Comparison of ENCODE assay signal across 10 mouse cellular contexts in genomic region chr17:46460673-46461072, GRCm38 (mm10). TPM values are rescaled to one million over a fixed set of nuclear protein-coding genes. Genes with fewer than 3 reads are reported as not detected.
DNase-seq lines count a peak whose midpoint lies in the region; ATAC-seq and TF ChIP-seq lines count a peak whose summit lies in the region.
"Had no signal": no experiment of that assay in that cellular context is flagged by ENCODE, and none has a peak within 500 bp of the region (broad histone marks: within the 10 kb centered on the region; RNA-seq: fewer than 3 reads in every experiment).

No protein-coding gene starts in this region.

- under 1% methylated on average over 32 of the region's 32 CpGs for WGBS in heart, embryonic 13.5 days
- WGBS in hindbrain, postnatal 0 days, result 10% methylated on average over 31 of the region's 32 CpGs
- 8% methylated on average over 32 of the region's 32 CpGs for WGBS in midbrain, embryonic 15.5 days

- no peak for DNase-seq in heart, postnatal 4 days
- no peak for DNase-seq in hindbrain, postnatal 0 days (ENCODE audit: low spot score)
- DNase-seq in cerebellum, postnatal 4 days (ENCODE audit: low spot score in 2 of 2), result no peak
- DNase-seq in ovary, adult 18-20 months (ENCODE audit: low spot score), result no peak
- DNase-seq: layer of hippocampus, adult 9-11 months had no signal

- H3K4me1 ChIP-seq in heart, embryonic 13.5 days, result peaks cover 38% of the 10 kb centered on the region
- 0 out of 2 replicates have a peak, but pooled peaks cover 5% of the 10 kb centered on the region for H3K4me1 ChIP-seq in hindbrain, postnatal 0 days (ENCODE audit: insufficient read depth, low read length)
- peaks cover 12% of the 10 kb centered on the region for H3K4me1 ChIP-seq in midbrain, embryonic 15.5 days

- no peaks in the 10 kb centered on the region for H3K9me3 ChIP-seq in heart, embryonic 13.5 days
- no peaks in the 10 kb centered on the region for H3K9me3 ChIP-seq in hindbrain, postnatal 0 days (ENCODE audit: low read length)
- H3K9me3 ChIP-seq in midbrain, embryonic 15.5 days, result no peaks in the 10 kb centered on the region
- H3K9me3 ChIP-seq: G1E had no signal

- TF ChIP-seq CTCF in hindbrain, postnatal 0 days (IDR thresholded peaks at IDR 0.05; ENCODE audit: low read depth), result no peak

- no peaks in the 10 kb centered on the region for H3K36me3 ChIP-seq in heart, embryonic 13.5 days
- peaks cover 5% of the 10 kb centered on the region; the same call in 1 of the 2 replicates for H3K36me3 ChIP-seq in hindbrain, postnatal 0 days (ENCODE audit: insufficient read depth, low read length)
- no peaks in the 10 kb centered on the region for H3K36me3 ChIP-seq in midbrain, embryonic 15.5 days (replicated peaks)
- H3K36me3 ChIP-seq: G1E had no signal

- H3K9ac ChIP-seq in heart, embryonic 13.5 days, result peak overlapping the region; percentile 81
- no peak overlapping the region for H3K9ac ChIP-seq in hindbrain, postnatal 0 days (replicated peaks; ENCODE audit: low read length)
- H3K9ac ChIP-seq in midbrain, embryonic 15.5 days, result no peak overlapping the region

- H3K4me2 ChIP-seq in heart, embryonic 13.5 days, result peak overlapping the region; percentile 80
- H3K4me2 ChIP-seq in hindbrain, postnatal 0 days (ENCODE audit: low read depth, low read length), result peak overlapping the region; percentile 39
- peak overlapping the region; percentile 24; the same call in 1 of the 2 replicates for H3K4me2 ChIP-seq in midbrain, embryonic 15.5 days

- H3K4me3 ChIP-seq in heart, embryonic 13.5 days, result peak overlapping the region; percentile 55
- no peak overlapping the region for H3K4me3 ChIP-seq in hindbrain, postnatal 0 days (ENCODE audit: low read length)
- no peak overlapping the region for H3K4me3 ChIP-seq in midbrain, embryonic 15.5 days

- no peak overlapping the region for H3K27ac ChIP-seq in heart, embryonic 13.5 days (replicated peaks)
- H3K27ac ChIP-seq in hindbrain, postnatal 0 days, result no peak overlapping the region
- H3K27ac ChIP-seq in midbrain, embryonic 15.5 days, result no peak overlapping the region

- H3K27me3 ChIP-seq in heart, embryonic 13.5 days (replicated peaks), result peaks cover 89% of the 10 kb centered on the region
- no peaks in the 10 kb centered on the region for H3K27me3 ChIP-seq in hindbrain, postnatal 0 days (ENCODE audit: insufficient read depth, low read length)
- no peaks in the 10 kb centered on the region for H3K27me3 ChIP-seq in midbrain, embryonic 15.5 days (replicated peaks)

- no peak for ATAC-seq in heart, embryonic 13.5 days (ENCODE audit: extremely low read depth, insufficient number of reproducible peaks, low FRiP score, low TSS enrichment)
- peak; percentile 53 for ATAC-seq in common myeloid progenitor, adult 5-6 weeks (replicated peaks; ENCODE audit: low read depth, poor library complexity, severe bottlenecking)
- no peak; the same call in 1 of the 2 replicates for ATAC-seq in hindbrain, postnatal 0 days
- no peak for ATAC-seq in midbrain, embryonic 15.5 days (replicated peaks)
- ATAC-seq in erythroid progenitor cell, adult 5-6 weeks (replicated peaks; ENCODE audit: low FRiP score, poor library complexity, severe bottlenecking), result no peak

RNA-seq across cellular contexts. Expression of gene Slc22a7, which starts 22.4 kb away (rescaled TPM):
- not detected in 2 replicates for polyA plus RNA-seq in heart, embryonic 13.5 days (2015; fragmentation: Nextera tagmentation; extraction: Ambion mirVana)
- not detected for total RNA-seq in heart, postnatal 4 days (2021)
- not detected in 2 replicates for total RNA-seq in common myeloid progenitor, adult 5-6 weeks (2017)
- not detected in 2 replicates for total RNA-seq in hindbrain, postnatal 0 days (2014; rRNA removed)
- polyA plus RNA-seq in hindbrain, postnatal 0 days (2015; fragmentation: Nextera tagmentation; extraction: Ambion mirVana), result 0.13 TPM in 1 of 2 replicates, not detected in the other
- polyA plus RNA-seq in midbrain, embryonic 15.5 days (2015; fragmentation: Nextera tagmentation; extraction: Ambion mirVana), result not detected in 2 replicates
- not detected in 2 replicates for total RNA-seq in erythroid progenitor cell, adult 5-6 weeks (2015; ENCODE audit: low replicate concordance)
- not detected in 2 replicates for total RNA-seq in erythroid progenitor cell, adult 5-6 weeks (2017; ENCODE audit: low replicate concordance)
- total RNA-seq: G1E had no signal
- polyA plus RNA-seq: G1E had no signal

RNA-seq across cellular contexts. Expression of gene Ttbk1, which starts 26.8 kb away (rescaled TPM):
- 0.10 and 0.12 TPM in 2 replicates for polyA plus RNA-seq in heart, embryonic 13.5 days (2015; fragmentation: Nextera tagmentation; extraction: Ambion mirVana)
- total RNA-seq in heart, postnatal 4 days (2021), result under 1 TPM; 0.33 to 0.45 TPM
- total RNA-seq in common myeloid progenitor, adult 5-6 weeks (2017), result not detected in 2 replicates
- 46.5 and 53.4 TPM in 2 replicates for total RNA-seq in hindbrain, postnatal 0 days (2014; rRNA removed)
- 6.3 and 6.5 TPM in 2 replicates for polyA plus RNA-seq in hindbrain, postnatal 0 days (2015; fragmentation: Nextera tagmentation; extraction: Ambion mirVana)
- polyA plus RNA-seq in midbrain, embryonic 15.5 days (2015; fragmentation: Nextera tagmentation; extraction: Ambion mirVana), result 8.7 and 9.0 TPM in 2 replicates
- not detected in 2 replicates for total RNA-seq in erythroid progenitor cell, adult 5-6 weeks (2015; ENCODE audit: low replicate concordance)
- not detected in 2 replicates for total RNA-seq in erythroid progenitor cell, adult 5-6 weeks (2017; ENCODE audit: low replicate concordance)

RNA-seq across cellular contexts. Expression of gene Crip3, which starts 31.9 kb away (rescaled TPM):
- 1.2 TPM in 2 replicates for polyA plus RNA-seq in heart, embryonic 13.5 days (2015; fragmentation: Nextera tagmentation; extraction: Ambion mirVana)
- under 1 TPM; 0.36 to 0.52 TPM for total RNA-seq in heart, postnatal 4 days (2021)
- not detected in 2 replicates for total RNA-seq in common myeloid progenitor, adult 5-6 weeks (2017)
- 1.4 and 4.0 TPM in 2 replicates for total RNA-seq in hindbrain, postnatal 0 days (2014; rRNA removed)
- 1.6 and 1.7 TPM in 2 replicates for polyA plus RNA-seq in hindbrain, postnatal 0 days (2015; fragmentation: Nextera tagmentation; extraction: Ambion mirVana)
- polyA plus RNA-seq in midbrain, embryonic 15.5 days (2015; fragmentation: Nextera tagmentation; extraction: Ambion mirVana), result 2.0 and 3.0 TPM in 2 replicates
- total RNA-seq in erythroid progenitor cell, adult 5-6 weeks (2015; ENCODE audit: low replicate concordance), result not detected in 2 replicates
- not detected in 2 replicates for total RNA-seq in erythroid progenitor cell, adult 5-6 weeks (2017; ENCODE audit: low replicate concordance)
- total RNA-seq: G1E had no signal
- polyA plus RNA-seq: G1E had no signal

RNA-seq across cellular contexts. Expression of gene Dnph1, which starts 35.8 kb away (rescaled TPM):
- polyA plus RNA-seq in heart, embryonic 13.5 days (2015; fragmentation: Nextera tagmentation; extraction: Ambion mirVana), result 24.7 and 32.5 TPM in 2 replicates
- total RNA-seq in heart, postnatal 4 days (2021), result 10 to 100 TPM in 1 of 2 experiments, 1 to 10 TPM in 1; 9.5 to 10.2 TPM
- 13.3 and 14.5 TPM in 2 replicates for total RNA-seq in common myeloid progenitor, adult 5-6 weeks (2017)
- total RNA-seq in hindbrain, postnatal 0 days (2014; rRNA removed), result 8.9 and 9.9 TPM in 2 replicates
- 19.2 and 23.4 TPM in 2 replicates for polyA plus RNA-seq in hindbrain, postnatal 0 days (2015; fragmentation: Nextera tagmentation; extraction: Ambion mirVana)
- polyA plus RNA-seq in midbrain, embryonic 15.5 days (2015; fragmentation: Nextera tagmentation; extraction: Ambion mirVana), result 14.5 and 17.3 TPM in 2 replicates
- 3.8 and 5.0 TPM in 2 replicates for total RNA-seq in erythroid progenitor cell, adult 5-6 weeks (2015; ENCODE audit: low replicate concordance)
- 0.64 and 1.9 TPM in 2 replicates for total RNA-seq in erythroid progenitor cell, adult 5-6 weeks (2017; ENCODE audit: low replicate concordance)

Comparison
In these comparisons a context has a peak if more than half of its experiments do, and no peak if none do; other contexts are left out.
1. H3K4me2 ChIP-seq: peak in every context shown above with its lines; median percentile 80 in heart, embryonic 13.5 days; 39 in hindbrain, postnatal 0 days; 24 in midbrain, embryonic 15.5 days.
2. RNA of gene Ttbk1, which starts 26.8 kb away (total RNA-seq): 46.5 to 53.4 TPM in hindbrain, postnatal 0 days; 0.33 to 0.45 TPM in heart, postnatal 4 days, not detected in common myeloid progenitor, adult 5-6 weeks and not detected in erythroid progenitor cell, adult 5-6 weeks; every median in the first group is over 10 times any median in the second.